Mouse (Mus musculus) adrenal gland, adult 18-20 months (tissue): ENCODE measurements around the gene Zfp654. TPM values are rescaled to one million over a fixed set of nuclear protein-coding genes. Genes with fewer than 3 reads are reported as not detected.
"Not testable (repeated sequence)": the region's sequence is repeated elsewhere in the genome, so short reads cannot be mapped to it uniquely, and the experiment has no call there.

Source experiments
- DNase-seq, 2 experiments: peaks; one replicate each; pipeline ENCODE4 v3.0.0; 2021 to 2022; ENCODE audit warnings: low spot score in 2 of 2
- long read RNA-seq, 2 experiments: library from polyadenylated mRNA; stranded (forward); transcript quantifications; one replicate each; pipeline ENCODE4 v2.0.0; 2021
- total RNA-seq, 2 experiments: library from RNA; stranded (reverse); gene quantifications; 1 replicate in 1 of 2; 2 replicates in 1 of 2; pipeline ENCODE4 v1.2.3; 2021

The Zfp654 gene
- 10 to 100 TPM; 20.6 to 23.3 TPM for total RNA-seq
- long read RNA-seq, experiment 1, full-length matches to known transcripts = 11 of 16 reads
- long read RNA-seq, experiment 1, partial matches to known transcripts = 1 of 16 reads
- long read RNA-seq, experiment 1, other reads (novel, unspliced or antisense) = 4 of 16 reads
- long read RNA-seq, experiment 2, full-length matches to known transcripts = 12 of 17 reads
- long read RNA-seq, experiment 2, partial matches to known transcripts = 1 of 17 reads
- long read RNA-seq, experiment 2, other reads (novel, unspliced or antisense) = 4 of 17 reads

DNA sequence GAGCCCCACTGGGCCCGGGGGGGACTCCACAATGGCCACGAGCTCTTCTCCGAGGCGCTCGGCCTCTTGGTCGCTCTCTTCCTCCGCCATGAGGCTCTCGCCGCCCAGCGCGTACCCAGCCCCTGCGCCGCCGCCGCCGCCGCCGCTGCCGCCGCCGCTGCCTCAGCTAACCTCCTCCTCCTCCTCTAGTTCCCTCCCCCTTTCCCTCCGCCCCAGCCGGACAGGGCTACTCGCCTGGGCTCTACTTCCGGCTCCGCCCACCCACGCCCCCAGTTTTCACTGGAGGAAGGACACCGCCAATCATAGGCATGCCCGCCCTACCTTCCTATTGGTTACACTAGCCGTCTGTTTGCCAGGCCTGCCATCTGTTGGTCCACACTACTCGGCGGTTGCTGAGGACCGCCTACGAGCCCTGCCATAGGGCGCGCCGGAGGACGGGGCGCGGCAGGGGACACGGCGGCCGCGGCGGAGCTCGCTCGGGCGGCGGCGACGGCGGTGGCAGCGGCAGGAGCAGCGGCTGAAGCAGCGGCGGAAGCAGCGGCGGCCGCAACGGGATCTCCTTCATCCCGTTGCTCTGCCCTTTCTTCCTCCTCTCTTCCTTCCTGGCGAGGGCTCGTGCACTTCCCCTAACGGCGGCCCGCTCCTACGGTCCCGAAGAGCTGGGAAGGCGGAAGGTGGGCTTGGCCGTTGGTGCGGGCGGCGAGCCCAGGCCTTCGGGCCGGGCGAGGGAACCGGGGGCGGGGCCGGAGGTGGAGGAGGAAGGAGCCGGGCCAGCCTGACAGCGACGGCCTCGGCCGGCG, at the start of gene Zfp654, which contains the start of gene Cggbp1:
Zfp654 (minus strand) TSS at position 90 of the 800 bp plus-strand sequence.
Cggbp1 (plus strand) TSS at position 434 of the 800 bp plus-strand sequence.
- peak; percentile 98 to 99 for DNase-seq

DNA sequence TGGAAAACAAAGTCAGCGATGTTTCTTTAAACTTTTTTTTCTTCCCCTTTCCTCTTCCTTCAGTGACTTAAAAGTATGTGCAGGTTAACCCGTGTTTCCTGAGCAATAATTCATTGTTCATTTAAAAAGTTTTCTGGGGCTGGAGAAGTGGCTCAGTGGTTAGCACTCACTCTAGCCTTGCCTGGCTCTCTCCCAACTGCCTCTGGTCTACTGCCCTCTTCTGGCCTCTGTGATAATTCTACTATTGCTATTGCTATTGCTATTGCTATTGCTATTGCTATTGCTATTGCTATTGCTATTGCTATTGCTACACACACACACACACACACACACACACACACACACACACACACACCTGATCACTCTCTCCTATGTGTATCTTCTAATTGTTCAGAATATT, 47.6 kb upstream of the Zfp654 start:
- DNase-seq = no peak

DNA sequence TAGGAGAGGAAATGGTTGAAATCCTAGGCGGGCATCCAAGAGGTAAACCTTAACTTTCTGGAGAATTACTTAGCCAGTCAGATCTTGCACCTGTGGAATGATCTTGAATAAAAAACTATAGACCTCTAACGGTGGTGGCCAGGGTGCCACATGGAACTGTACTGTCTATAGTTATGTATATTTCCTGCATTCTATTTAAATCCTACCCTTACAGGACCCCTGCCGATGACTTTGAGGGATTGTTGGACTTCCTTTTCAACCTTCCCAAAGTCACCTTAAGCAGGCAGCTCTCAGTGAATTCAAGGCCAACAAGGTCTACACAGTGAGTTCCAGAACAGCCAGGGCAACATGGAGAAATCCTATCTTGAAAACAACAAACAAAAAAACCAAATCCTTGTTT, 38.0 kb upstream of the Zfp654 start:
- no peak for DNase-seq

DNA sequence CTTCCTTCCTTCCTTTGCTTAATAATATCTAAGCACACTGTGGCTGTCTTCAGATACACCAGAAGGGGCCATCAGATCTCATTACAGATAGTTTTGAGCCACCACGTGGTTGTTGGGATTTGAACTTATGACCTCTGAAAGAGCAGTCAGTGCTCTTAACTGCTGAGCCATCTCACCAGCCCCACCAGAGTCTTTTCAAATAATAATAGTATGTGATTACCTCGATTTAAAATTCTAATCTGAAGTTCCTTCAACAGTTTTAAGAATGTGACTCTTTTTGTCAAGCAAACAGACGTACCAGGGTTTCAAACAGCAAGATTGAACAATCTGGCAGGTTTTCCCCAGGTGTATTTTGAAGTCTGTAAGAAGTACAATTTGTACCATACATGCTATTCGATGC, 34.1 kb upstream of the Zfp654 start:
- DNase-seq = no peak

DNA sequence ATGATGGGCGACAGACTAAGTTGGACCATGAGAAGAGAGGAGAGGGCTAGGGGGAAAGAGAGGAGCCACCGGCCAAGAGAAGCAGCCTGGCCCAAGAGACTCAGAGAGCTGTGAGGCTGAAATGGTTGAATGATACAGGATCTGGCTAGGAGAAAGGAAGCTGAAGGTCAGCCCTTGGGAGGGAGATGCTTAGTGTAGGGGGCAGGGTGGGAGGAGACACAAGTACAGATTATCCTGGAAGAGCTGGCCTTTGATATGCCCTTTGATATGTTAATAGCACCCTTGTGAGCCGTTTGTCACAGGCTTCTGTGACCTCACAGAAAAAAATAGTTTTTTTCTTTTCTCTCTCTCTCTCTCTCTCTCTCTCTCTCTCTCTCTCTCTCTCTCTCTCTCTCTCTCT, 33.7 kb upstream of the Zfp654 start:
- peak in 1 of 2 experiments; percentile 31 for DNase-seq

DNA sequence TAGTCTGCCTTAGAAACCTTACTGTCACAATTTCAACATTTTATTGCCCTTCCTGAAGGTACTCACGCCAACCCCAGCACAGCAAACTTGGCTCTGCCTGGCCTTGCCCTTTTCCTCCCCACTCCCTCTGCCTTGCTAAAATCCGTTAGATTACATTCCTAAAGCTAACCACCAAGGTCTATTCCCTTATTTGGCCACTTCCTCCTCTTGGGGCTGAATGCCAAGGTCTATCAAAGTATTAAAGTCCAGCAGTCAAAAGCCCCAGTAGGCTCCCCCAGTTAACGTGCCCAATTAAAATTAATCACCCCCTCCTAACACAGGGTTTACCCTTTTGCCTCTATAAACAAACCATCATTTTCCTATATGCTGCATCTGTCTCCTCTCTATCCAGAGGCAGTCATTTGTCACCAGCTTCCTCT, 33.0 kb upstream of the Zfp654 start:
- peak in 1 of 2 experiments; percentile 47 for DNase-seq

DNA sequence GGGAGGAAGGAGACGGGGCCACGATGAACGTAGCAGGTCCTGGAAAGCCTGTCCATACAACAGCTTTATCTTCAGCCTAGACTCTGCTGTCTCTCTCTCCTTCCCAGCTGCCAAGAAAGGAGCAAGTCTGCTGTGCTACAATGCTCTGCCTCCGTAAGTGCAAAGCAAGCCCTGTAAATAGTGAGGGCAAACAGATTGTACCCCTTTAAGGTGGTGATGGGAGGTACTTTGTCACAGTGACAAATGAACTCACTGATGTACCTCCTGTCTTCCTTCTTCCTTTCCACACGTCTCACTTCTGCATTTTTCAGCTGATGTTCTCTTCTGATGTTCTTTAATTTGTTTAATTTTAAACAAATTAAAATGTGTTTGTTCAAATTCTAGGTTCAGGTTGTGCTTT, 32.4 kb upstream of the Zfp654 start:
- peak in 1 of 2 experiments; percentile 29 for DNase-seq

DNA sequence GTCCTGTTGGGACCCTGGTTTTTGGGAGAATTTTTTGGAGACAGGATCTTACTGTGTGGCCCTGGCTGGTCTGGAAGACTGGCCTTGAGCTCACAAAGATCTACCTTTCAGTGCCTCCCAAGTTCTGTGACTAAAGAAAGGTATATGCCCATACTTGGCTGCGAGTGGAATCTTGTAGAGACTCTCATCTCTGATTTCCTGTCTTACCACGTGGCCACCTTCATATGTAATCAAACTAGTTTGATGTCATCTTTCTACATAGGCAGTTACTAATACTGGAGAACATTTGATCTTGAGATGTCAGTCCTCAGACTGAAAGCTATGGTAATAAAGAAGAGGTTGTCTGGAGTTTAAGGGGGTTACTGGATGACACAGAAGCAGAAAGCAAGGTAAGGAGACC, 30.0 kb upstream of the Zfp654 start:
- DNase-seq = no peak

DNA sequence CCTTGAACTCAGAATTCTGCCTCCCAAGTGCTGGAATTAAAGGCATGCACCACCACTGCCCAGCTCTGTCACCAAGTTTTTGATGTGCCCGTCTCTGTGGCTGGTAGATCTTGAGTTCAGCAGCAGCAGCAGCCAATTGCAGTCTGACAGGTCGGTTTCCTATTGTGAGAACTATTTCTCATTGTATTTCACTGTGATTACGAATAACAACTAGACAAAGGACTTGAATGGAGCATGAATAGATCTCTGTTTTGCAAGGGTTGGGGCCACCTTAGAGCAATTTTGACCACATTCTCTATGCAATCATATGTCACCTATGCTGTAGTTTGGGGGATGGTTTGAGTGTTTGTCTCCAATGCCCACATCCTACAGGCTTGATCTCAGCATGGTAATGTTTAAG, 29.5 kb upstream of the Zfp654 start:
- no peak for DNase-seq

DNA sequence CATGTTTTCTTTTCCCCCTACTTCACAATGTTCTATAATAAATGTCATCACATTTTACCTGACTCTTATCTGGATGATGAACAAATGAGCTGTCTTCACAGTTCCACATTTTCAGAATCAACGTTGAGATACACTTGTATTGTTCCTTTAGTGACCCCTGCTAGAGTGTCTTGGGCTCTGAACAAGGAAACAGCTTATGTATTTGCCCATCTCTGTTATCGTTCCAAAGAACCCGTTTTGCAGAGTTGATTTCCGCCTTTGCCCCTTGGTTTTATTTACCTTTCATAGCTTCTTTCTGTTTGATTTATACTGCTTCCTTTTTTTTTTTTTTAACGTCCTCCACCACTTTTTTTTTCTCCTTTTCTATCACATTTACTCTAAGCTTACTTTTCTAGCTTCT, 28.3 kb upstream of the Zfp654 start:
- DNase-seq = no peak

DNA sequence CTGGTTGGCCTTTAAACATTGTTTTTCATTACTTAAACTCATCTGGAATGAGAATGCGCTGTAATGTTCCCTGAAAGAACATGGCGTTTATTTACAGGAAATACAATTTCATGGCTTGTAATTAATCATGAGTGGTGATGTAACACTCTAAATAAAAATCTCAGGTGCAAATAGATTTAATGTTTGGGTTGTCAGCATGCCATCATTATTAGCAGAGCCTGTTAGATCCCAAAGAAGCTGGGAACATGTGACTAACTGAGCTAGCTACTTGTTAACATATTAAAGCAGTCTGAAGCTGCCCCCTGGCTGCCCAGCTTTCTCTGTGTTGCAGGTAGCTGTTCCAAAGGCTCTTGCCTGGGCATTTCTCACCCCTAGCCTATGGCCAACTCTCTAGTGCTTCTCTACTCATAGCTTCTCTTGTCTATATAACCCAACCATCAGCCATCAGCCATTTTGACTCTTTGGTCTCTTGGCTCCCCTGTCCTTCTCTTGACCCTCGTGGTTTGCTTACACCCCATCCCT, 27.2 kb upstream of the Zfp654 start:
- DNase-seq = no peak

DNA sequence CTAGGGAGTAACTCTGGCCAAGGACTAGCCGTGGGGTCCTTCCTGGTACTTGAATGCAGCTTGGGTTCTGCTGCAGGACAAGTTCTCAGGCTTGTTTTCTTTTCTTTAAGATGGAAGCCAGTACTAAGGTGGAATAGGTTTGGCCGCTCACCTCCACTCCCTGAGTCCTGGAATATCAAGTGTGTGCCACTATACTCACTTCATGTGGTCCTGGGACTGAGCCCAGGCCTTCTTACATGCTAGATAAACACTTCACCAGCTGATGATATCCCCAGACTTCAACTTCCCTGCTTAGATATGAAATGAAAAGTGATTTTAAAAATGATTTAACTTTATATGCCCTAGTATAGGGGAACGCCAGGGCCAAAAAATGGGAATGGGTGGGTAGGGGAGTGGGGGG, 25.9 kb upstream of the Zfp654 start:
- no peak for DNase-seq

DNA sequence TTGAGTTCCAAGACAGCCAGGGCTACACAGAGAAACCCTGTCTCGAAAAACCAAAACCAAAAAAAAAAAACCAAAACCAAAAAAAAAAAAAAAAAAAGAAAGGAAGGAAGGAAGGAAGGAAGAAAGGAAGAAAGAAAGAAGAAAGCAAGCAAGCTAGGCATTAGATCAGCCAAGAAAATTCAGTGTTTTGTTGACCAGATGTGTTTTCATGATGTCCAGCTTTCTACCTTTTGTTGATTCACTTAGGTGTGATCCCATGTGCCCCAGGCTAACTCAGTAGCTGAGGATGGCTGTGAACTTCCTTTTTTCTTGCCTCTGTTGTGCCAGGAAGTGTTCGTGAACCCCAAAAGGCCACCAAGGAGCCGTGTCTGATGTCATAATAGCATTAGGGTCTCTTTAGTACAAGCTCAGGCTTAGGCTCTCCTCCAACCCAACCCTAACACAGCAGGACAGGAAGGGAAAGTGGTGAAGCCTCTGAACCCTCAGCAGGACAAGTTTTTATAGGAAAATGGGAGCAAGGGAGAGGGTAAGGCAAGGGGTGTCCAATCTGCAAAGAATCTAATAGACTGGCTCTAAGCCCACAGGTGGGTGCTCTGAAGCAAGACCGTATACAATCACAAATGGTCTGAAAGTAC, 25.3 kb upstream of the Zfp654 start:
- DNase-seq = no peak

DNA sequence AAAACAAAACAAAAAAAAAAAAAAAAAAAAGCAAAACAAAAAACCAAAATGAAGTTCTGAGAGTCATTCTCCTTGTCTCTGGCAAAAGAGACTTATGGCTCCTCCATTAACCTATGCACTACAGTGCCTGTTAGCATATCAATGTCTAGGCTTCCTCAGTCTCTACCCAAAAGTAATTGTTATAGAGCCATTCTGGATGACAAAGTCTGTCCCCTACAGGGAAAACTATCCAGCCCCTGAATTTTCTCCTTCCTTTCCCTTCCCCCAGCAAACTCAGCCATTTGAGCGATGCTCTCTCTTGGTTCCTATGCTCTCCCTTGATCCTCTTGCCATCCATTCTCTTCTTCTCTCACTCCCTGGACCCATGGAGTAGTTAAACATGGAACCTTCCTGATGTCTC, 24.4 kb upstream of the Zfp654 start:
- DNase-seq = no peak

DNA sequence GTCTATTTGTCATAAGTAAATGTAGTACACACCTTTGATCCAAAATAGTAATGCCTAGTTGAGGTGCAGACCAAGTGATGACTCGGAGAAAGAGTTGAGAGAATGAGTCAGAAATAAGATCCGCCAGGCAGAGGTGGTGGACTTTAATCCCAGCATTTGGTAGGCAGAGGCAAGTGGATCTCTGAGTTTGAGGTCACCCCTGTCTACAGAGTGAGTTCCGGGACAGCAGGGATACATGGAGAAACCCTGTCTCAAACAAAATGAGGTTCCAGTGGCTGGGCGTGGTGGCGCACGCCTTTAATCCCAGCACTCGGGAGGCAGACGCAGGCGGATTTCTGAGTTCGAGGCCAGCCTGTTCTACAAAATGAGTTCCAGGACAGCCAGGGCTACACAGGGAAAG, 23.9 kb upstream of the Zfp654 start:
- DNase-seq = no peak

DNA sequence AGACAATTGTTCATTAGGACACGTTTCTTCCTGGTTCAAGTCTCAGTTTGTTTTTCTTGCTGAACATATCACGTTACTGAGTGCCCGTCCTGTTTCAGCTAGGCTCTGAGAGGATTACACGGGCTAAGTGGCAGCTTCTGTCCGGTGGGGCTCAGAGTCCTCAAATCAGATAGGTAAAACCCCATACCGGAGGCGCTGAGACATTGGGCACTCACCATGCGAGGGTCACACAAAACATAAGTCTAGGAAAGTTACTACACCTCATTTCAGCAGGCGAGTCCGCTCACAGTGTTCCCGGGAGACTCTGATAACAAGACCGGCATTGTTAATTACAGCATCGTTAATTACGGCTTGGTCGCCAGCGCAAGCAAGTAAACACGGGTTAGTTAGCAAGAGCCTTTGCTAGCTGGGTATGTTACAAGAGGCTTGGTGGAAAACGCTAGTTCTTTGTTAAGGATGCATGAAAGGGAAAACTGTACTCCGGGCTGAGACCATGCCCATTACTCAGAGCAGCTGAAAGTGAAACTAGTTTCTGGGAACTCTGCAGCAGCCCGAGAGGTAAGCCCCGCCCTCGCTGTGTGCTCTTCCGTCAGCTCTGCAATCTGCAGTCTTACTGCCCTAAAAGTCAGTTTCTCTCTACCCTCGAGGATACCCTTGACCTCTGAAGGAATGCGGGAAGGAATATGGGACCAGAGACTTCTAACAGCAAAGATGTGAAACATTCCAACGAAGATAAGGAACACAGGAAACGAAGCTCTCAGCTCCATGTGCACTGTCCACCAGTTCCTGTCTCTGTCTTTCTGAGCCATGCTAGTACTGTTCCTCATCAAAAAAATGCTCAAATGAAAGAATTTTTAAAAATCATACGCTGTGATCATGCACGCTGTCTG, 22.2 kb upstream of the Zfp654 start:
- peak; percentile 55 to 73 for DNase-seq

DNA sequence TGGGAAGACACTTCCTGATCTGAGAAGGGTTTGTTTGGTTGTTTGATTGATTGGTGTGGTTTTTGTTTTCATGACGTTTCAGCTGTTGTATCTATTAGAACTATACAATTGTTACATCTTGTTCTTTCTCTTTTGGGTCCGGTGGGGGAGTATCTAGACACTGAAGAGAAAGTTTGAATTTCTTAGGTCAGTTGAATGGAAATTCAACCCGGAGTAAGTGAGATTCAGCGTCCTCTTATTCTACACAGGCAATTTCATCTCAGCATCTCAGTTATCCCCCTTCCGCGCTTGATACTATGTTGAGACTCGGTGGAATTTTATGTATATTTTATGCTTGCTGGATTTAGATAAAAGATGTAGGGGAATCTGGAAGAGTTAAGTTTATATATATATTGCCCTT, 21.4 kb upstream of the Zfp654 start:
- no peak for DNase-seq

DNA sequence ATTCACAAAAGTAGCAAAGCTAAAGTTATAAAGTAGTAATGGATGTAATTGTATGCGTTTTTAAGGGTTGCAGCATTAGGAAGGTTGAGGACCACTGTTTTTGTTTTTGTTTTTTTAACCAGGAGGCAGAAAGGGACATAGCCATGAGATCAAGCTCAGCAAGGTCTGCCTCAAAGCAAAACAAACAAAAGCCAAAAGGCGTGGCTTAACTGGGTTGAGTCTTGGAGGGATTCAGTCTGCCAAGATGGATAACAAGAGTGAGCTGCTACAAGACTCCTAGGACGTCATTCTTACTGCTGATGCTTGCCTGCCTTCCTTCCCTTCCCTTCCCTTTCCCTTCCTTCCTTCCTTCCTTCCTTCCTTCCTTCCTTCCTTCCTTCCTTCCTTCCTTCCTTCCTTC, 20.8 kb upstream of the Zfp654 start:
- no peak for DNase-seq

DNA sequence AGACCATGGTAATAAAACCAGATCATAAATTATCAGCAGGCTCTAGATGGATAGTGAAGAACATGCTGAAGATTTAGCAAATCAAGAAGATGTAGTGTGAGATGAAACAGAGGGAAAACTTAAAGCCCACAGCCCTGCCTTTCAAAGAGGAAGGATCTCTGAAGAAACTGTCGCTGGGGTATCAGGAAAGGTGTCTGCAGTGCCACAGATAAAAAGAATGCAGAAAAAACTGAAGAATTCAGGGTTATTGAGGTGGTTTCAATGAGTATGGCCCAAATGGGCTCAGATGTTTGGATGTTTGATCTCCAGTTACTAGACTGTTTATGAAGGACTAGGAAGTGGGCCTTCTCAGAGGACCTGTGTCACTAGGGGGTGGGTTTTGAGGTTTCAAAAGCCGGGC, 18.2 kb upstream of the Zfp654 start:
- DNase-seq = no peak

DNA sequence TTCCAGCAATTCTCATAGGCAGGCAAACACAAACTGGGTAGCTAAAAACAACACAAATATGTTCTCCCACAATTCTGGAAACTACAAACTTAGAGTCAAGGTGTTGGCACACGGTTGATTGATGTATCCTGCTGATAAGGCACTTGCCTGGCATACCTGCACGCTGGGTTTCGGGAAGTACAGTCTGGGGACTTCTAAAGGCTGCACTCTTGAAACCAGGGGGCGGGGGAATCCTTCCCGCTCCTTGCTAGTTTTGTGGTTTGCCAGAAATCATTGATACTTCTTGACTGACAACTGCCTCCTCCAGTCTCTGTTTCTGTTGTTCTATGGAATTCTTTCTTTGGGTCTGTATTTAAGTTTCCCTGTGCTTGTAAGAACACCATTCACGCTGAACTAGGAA, 17.2 kb upstream of the Zfp654 start:
- DNase-seq = no peak

DNA sequence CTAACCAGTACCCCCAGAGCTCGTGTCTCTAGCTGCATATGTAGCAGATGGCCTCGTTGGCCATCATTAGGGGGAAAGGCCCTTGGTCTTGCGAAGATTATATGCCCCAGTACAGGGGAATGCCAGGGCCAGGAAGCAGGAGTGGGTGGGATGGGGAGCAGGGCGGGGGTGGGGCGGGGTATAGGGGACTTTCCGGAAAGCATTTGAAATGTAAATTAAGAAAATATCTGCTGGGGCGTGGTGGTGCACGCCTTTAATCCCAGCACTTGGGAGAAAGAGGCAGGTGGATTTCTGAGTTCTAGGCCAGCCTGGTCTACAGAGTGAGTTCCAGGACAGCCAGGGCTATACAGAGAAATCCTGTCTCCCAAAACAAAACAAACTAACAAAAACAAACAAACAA, 14.4 kb upstream of the Zfp654 start:
- not testable (repeated sequence) for DNase-seq
